Mouse (Mus musculus): ENCODE measurements around the gene Gng7.

Gng7 gene

DNA sequence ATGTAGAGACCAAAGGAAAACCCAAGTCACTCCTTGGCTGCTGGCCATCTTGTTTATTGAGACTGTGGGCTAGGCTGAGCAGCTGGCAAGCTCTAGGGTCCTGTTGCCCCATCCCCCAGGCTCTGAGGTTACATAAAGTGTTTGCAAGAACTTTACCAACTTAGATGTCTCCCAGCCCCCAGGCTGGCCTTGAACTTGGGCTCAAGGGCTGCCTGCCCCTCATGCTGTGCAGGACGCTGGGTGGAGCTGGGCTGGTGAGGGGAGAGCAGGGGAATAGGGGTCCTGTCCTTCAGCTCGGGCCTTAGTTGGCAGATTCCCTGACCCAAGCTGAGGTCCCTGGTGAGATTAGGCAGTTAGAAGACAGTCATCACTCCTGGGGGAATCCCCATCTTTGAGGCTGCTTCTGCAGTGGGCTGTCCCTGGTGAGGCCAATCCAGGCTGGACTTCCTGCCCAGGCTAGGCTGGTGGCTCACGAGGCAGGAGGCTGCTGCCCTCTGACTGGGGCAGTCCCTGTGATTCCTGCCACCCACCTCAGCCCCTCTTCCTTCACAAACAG, 47.6 kb downstream of the Gng7 start:
- DNase-seq (ENCODE audit: low read depth) = no peak

DNA sequence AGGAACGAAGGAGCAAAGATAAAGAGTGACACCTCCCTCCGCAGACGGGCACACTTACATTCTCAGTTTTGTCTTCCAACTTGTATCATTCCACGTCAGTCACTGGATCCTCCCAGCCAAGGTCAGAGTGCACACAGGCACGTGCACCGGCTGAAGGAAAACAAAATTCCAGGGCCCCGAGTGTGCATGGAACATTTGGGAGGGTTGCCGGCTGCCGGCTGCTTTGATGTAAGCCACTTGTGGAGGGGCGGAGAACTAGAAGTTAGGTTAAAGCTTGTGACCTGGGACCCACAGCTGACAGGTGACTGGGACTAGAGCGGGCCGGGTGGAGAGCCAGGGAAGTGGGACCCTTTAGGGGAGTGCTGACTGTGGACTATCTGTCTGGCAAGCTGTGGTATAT, 48.4 kb downstream of the Gng7 start:
- DNase-seq (ENCODE audit: low read depth) = no peak

DNA sequence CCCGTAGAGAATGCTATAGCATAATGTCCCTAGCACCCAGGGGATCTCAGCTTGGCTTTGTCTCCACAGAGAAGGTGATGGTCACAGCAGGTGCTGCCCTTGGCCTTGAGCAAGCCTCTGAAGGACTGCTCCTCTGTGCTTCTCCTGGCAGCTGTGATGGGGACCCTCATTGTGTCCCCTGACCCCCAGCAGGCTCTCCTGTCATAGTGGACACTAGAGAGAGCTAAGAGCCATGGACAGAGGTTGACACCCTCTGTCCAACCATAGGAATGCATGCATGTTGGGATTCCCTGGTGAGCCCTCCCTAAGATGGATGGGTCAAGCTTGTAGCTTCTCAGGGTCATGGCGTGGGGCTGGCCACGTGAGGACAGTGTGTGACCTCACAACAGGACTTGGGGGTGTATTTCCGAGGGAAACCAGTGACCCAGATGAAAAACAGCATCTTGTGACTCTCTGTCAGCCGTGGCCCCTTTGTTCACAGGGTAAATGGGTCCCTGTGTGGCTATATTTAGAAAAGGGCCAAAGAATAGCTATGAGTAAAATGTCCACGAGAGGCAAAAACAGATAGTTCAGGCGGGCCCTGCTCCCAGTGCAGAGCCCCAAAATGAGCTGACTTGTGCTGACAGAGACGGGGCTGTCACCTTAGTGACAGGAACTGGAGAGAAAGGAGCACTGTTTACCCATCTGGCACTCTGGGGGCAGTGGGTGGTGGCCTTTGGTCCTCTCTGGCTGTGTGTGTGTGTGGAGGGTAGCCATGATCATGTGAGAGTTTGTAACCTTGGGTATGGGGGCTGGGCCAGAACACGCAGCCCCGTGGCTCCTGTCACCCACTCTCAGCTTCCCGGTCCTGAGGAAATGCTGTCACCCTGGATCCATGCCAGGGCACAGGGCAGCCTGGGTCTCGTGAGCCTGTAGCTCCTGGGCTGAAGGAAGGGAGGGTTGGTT, 51.4 kb downstream of the Gng7 start:
- DNase-seq (ENCODE audit: low read depth) = no peak

DNA sequence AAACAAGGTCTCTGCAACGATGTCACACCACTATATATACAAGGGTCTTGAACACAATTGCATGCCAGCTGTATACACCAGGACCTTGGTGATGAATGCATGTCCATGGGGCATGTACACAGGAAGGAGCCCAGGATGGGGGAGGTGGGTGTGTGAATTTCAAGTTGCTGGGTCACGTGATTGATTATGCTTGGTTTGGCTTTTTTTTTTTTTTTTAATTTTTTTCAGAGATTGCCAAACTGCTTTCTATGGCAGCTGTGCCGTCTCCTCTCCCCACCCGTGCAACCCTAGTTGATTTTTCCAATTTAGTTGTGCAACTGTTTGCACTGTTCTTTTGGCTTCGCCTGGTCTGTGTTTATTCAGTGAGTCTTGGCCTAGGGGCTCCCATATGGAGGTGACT, 52.2 kb downstream of the Gng7 start:
- DNase-seq (ENCODE audit: low read depth) = no peak

DNA sequence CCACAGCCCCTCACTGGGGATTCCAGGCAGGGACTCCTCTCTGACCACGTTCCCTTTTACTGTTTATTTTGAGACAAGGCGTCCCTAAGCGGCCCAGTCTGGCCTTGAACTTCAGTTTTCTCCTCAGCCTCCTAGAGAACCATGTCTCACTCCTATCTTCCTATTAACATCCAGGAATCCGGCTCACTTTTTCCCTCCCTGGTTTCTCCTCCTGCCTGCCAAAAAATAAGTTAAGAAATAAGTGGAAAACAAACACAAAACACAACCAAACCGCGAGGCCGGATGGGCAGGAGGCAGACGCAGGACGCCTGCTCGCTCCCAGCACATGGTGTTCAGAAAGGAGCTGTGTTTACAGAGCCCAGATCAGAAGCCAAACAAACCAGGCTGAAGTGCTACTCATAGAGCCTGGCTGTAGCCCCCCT, 52.7 kb downstream of the Gng7 start:
- no peak for DNase-seq (ENCODE audit: low read depth)

DNA sequence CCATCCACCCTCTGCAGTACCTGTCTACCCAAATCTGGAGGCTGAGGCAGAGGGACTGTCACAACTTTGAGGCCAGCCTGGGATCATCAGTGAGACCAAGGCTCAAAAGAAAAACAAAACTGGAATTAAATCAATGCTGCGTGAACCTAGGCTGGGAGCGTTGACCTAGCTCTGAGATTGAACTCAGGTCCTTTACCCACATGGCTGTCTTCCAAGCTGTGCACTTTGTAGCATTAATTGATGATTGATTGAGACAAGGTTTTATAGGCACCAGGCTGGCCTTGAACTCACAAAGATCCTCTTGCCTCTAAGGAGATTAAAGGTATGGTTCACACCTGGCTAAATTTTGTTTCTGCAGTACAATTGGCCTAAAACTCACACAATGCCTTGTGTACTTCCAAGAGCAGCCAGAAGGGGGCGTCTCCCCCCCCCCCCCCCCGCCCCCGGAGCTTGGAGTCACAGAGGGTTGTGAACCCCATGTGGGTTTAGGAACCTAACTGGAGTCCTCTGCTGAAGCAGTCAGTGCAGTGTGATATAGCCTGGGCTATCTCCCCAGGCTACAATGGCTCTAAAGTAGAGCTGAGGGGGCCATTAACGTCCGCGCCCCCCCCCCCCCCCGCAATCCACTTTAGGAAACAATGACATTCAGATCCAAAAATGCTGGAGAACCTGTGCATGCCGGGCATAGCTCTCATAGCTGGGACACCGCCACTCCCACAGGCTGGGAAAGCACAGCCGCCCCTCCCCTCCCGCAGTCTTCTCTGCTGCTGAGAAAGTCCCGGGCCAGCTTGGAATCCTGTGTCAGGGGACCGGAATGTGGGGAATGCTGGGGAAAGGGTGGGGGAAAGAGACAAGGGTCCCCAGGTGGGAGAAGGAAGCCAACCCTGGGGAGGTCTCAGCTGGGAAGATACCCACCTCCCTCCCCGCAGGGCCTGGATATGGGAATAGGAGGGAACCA, 53.9 kb downstream of the Gng7 start:
- DNase-seq (ENCODE audit: low read depth) = no peak

DNA sequence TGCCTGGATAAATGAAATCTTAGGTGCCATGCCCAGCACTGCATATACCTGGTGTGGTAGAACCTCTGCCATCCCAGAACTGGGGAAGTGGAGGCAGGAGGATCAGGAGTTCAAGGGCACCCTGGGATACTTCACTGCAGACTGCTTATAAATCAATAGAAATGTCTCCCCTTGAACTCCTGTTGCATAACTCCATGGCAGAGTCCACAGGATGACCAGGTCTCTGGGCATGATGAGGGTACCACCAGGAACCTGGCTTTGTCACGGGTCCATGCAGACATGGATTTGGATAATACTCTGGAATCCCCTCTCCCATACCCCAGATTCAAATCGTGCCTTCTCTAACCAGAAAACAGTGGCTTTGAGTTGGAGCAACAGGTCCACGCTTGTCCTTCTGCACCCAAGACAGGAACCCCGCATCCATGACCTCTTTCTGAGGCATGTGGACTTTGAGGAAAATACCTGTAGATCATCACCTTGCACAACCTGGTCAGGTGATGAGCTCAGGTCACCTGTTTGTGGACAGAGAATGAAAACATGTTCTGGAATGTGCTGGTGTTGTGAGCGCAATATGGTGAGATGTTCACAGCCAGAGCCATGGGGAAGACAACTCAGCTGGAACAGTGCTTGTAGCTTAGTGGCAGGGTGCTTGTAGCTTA, 55.6 kb downstream of the Gng7 start:
- DNase-seq (ENCODE audit: low read depth) = no peak

DNA sequence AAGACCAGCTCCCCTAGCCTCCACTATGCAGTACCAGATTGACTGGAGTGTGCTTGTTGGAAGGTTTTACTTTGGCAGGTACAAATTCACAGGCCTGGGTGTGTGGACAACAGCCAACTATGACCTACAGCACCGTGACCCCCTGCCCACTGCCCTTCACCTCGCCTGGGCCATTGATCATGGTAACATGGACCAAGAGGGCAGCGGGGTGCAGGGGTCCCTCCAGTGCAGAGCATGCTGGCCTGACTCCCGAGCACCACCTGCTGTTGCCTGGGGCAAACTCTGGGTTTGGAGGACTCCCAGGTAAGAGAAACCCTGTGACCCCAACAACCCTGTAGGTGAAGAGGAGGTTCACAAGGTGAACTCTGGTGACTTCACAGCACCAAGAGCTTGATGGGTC, 57.0 kb downstream of the Gng7 start:
- no peak for DNase-seq (ENCODE audit: low read depth)

GRCm38 (mm10) chr10:80956901-80957300, 57.8 kb downstream of the Gng7 start:
- no peak for DNase-seq (ENCODE audit: low read depth)

GRCm38 (mm10) chr10:80956385-80956784, 58.4 kb downstream of the Gng7 start:
- DNase-seq (ENCODE audit: low read depth) = no peak

GRCm38 (mm10) chr10:80955536-80955935, 59.2 kb downstream of the Gng7 start:
- no peak for DNase-seq (ENCODE audit: low read depth)

- no peak for DNase-seq (ENCODE audit: low read depth)
These were observed 59.9 kb downstream of the Gng7 start for GRCm38 (mm10) chr10:80954843-80955242.

GRCm38 (mm10) chr10:80954415-80954814, 60.3 kb downstream of the Gng7 start:
- no peak for DNase-seq (ENCODE audit: low read depth)

DNA sequence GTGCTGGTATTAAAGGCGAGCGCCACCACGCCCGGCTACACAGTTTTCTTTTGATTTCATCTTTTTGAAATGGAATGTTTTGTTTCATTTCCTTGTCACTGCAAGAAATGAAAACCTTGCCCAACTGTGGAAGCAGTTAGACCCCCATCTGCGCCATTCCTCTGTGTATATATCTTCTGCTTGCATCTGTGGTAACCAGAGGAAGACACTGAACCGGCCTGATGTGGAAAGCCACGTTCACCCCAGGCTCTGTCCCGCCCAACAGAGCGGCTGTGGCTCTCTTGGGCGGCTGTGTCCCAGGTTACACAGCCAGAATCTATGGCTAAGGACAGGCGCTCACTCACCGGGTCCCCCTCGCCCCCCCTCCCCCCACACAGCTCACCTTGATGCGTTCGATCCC, 62.3 kb downstream of the Gng7 start:
- DNase-seq (ENCODE audit: low read depth) = no peak

DNA sequence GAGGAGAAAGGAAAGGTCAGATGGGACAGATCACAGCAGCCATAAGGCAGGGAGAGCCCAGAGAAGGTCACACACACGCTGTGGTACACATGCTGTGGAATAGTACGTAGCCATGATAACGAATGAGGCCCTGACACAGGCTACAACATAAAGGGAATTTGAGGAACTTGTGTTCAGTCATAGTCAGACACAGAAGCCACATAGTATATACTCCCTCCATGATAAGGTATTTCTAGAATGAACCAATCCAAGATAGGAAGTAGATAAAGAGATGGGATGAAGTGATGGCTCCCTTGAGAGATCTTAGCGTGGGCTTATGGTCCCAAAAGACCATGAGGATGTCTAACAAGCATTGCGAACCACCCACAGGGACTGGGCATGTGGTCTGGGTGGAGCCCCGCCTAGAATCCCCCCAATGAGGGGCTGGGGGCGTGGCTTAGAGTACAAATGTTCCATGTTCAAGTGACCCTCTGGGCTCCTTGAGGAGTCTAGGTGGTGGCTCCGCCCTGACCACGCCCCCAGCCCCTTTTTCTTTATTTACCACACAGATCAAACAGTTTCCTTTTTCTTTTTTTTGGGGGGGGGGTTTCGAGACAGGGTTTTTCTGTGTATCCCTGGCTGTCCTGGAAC, 62.9 kb downstream of the Gng7 start:
- DNase-seq (ENCODE audit: low read depth) = no peak

GRCm38 (mm10) chr10:80950314-80950713, 64.4 kb downstream of the Gng7 start:
- no peak for DNase-seq (ENCODE audit: low read depth)

DNA sequence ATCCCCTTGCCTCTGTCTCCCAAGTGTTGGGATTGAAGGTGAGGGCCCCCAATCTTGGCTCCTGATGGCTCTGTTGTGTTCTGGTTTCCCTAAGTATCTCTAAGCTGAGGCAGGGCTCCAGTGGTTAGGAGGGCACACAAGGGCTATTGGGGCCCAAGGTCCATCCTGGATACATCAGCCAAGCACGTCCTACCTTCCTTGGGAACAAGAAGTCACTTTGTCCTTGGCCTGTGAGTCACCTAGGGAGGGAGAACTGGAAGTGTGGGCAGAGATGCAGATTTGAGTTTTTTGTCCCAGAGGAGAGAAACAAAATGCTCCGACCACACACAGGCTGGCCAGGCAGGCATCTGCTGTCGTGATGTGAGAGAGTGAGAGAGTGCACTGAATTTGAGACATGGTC, 65.7 kb downstream of the Gng7 start:
- DNase-seq (ENCODE audit: low read depth) = no peak

DNA sequence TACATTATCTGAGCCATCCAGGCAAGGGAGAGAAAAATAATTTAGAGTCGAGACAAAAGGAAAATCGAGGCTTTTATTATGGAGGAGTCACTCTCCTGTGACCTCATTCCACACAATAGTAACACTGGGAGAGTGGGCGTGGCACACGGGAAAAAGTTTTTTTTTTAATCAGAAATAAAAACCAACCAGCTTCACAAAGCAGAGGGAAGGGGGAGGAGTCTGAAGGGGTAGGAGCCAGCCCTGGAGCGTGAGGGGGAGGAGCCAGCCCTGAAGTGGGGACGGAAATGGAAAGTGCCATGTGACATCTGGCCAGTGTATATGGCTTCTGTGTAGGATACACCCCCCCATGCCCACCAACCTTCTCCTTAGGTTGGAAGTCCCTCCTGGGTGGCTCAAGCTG, 66.2 kb downstream of the Gng7 start:
- DNase-seq (ENCODE audit: low read depth) = no peak

GRCm38 (mm10) chr10:80947802-80948201, 66.9 kb downstream of the Gng7 start:
- no peak for DNase-seq (ENCODE audit: low read depth)

GRCm38 (mm10) chr10:80946684-80947437, 67.9 kb downstream of the Gng7 start:
- DNase-seq (ENCODE audit: low read depth) = no peak

GRCm38 (mm10) chr10:80944231-80944630, 70.5 kb downstream of the Gng7 start:
- no peak for DNase-seq (ENCODE audit: low read depth)
